Mouse (Mus musculus) forebrain, embryonic 13.5 days (tissue): Measurements from ENCODE around the gene Ifrd2. TPM values are rescaled to one million over a fixed set of nuclear protein-coding genes. Genes with fewer than 3 reads are reported as not detected.
"Not testable (repeated sequence)": the region's sequence is repeated elsewhere in the genome, so short reads cannot be mapped to it uniquely, and the experiment has no call there.

ENCODE experiments used
- ATAC-seq: fragments of 200-750 bp; cut with Nextera tagmentation; 2 replicates; pipeline ENCODE4 v1.8.0; 2017
- H3K27ac ChIP-seq: fragments of 300-500 bp; sonication (generic); 2 replicates; pipeline ENCODE4 v1.5.1; 2015; ENCODE audit warnings: inconsistent platforms, mild to moderate bottlenecking, moderate library complexity
- H3K27me3 ChIP-seq: fragments of 300-500 bp; sonication (generic); 2 replicates; pipeline ENCODE4 v1.6.1; 2015; ENCODE audit warnings: mild to moderate bottlenecking, inconsistent platforms
- H3K36me3 ChIP-seq: fragments of 300-500 bp; sonication (generic); 2 replicates; pipeline ENCODE4 v1.6.1; 2015; ENCODE audit warnings: mild to moderate bottlenecking, inconsistent platforms; ENCODE audit not compliant: poor library complexity, severe bottlenecking
- H3K4me1 ChIP-seq: fragments of 300-500 bp; sonication (generic); 2 replicates; pipeline ENCODE4 v1.6.1; 2015; ENCODE audit warnings: inconsistent platforms
- H3K4me2 ChIP-seq: fragments of 300-500 bp; sonication (generic); 2 replicates; pipeline ENCODE4 v1.6.1; 2015; ENCODE audit warnings: inconsistent platforms, mild to moderate bottlenecking, moderate library complexity
- H3K4me3 ChIP-seq: fragments of 300-500 bp; sonication (generic); 2 replicates; pipeline ENCODE4 v1.5.1; 2015; ENCODE audit warnings: mild to moderate bottlenecking, inconsistent platforms
- H3K9ac ChIP-seq: fragments of 300-500 bp; sonication (generic); 2 replicates; pipeline ENCODE4 v1.6.1; 2015; ENCODE audit warnings: mild to moderate bottlenecking, inconsistent platforms
- H3K9me3 ChIP-seq: fragments of 300-500 bp; sonication (generic); replicated peaks from 2 replicates; pipeline ENCODE4 v1.6.1; 2016; ENCODE audit warnings: inconsistent platforms
- WGBS: fragments of 180-500 bp; shearing (Covaris S2); methylation state at CpG from one replicate; pipeline ENCODE4 v1.1.7; 2015; 5-methylcytosine and 5-hydroxymethylcytosine counted together
- polyA plus RNA-seq: library from polyadenylated mRNA; unstranded; fragments of >200 nt; fragmentation: Nextera tagmentation; extraction: Ambion mirVana; gene quantifications from 2 replicates; pipeline ENCODE4 v1.2.1, GENCODE M21; 2015

Ifrd2 gene
- polyA plus RNA-seq, 1 experiment from 2014 or later, result 15.4 TPM

- WGBS, result 4% methylated on average over 36 of the region's 37 CpGs
- Histone ChIP-seq H3K9ac (peak overlapping the region; percentile 90), H3K4me2 (peak overlapping the region; percentile 75), H3K4me1 (peaks cover 54% of the 10 kb centered on the region), H3K4me3 (peak overlapping the region; percentile 74), H3K27me3 (peaks cover 44% of the 10 kb centered on the region), H3K36me3 (peaks cover 19% of the 10 kb centered on the region), H3K9me3 (no peaks in the 10 kb centered on the region), H3K27ac (peak overlapping the region; percentile 83)
- peak; percentile 77 for ATAC-seq
These were observed 33.7 kb upstream of the Ifrd2 start for GRCm38 (mm10) chr9:107553541-107554318.

GRCm38 (mm10) chr9:107554319-107554825, 33.1 kb upstream of the Ifrd2 start:
- WGBS, result 0% methylated on average over 53 of the region's 53 CpGs
- H3K27me3 ChIP-seq, result peaks cover 38% of the 10 kb centered on the region
- peak overlapping the region; percentile 74 for H3K4me3 ChIP-seq
- H3K4me1 ChIP-seq, result peaks cover 54% of the 10 kb centered on the region
- peak overlapping the region; percentile 83 for H3K27ac ChIP-seq
- peak overlapping the region; percentile 90 for H3K9ac ChIP-seq
- peaks cover 25% of the 10 kb centered on the region for H3K36me3 ChIP-seq
- H3K4me2 ChIP-seq, result peak overlapping the region; percentile 75
- no peaks in the 10 kb centered on the region for H3K9me3 ChIP-seq
- peak; percentile 94 for ATAC-seq

GRCm38 (mm10) chr9:107555031-107555457, 32.4 kb upstream of the Ifrd2 start:
- Histone ChIP-seq H3K4me3 (peak overlapping the region; percentile 74), H3K4me1 (peaks cover 54% of the 10 kb centered on the region), H3K9me3 (no peaks in the 10 kb centered on the region), H3K27ac (peak overlapping the region; percentile 83), H3K27me3 (peaks cover 31% of the 10 kb centered on the region), H3K9ac (peak overlapping the region; percentile 90), H3K36me3 (peaks cover 32% of the 10 kb centered on the region), H3K4me2 (peak overlapping the region; percentile 75)
- under 1% methylated on average over 23 of the region's 23 CpGs for WGBS
- ATAC-seq, result peak; percentile 34; the same call in 1 of the 2 replicates

- peaks cover 52% of the 10 kb centered on the region for H3K4me1 ChIP-seq
- peaks cover 25% of the 10 kb centered on the region for H3K27me3 ChIP-seq
- no peak for ATAC-seq
- H3K4me2 ChIP-seq, result peak overlapping the region; percentile 75
- peak overlapping the region; percentile 90 for H3K9ac ChIP-seq
- H3K36me3 ChIP-seq, result peaks cover 38% of the 10 kb centered on the region
- H3K27ac ChIP-seq, result no peak overlapping the region
- H3K4me3 ChIP-seq, result peak overlapping the region; percentile 74
- WGBS, result 48% methylated on average over 2 of the region's 2 CpGs
- no peaks in the 10 kb centered on the region for H3K9me3 ChIP-seq
These were observed 31.7 kb upstream of the Ifrd2 start for GRCm38 (mm10) chr9:107555701-107556100.

GRCm38 (mm10) chr9:107556346-107556745, 31.1 kb upstream of the Ifrd2 start:
- no peak overlapping the region for H3K27ac ChIP-seq
- H3K9me3 ChIP-seq, result no peaks in the 10 kb centered on the region
- WGBS, result 82% methylated on average over 3 of the region's 3 CpGs
- H3K27me3 ChIP-seq, result peaks cover 18% of the 10 kb centered on the region
- peak overlapping the region; percentile 75 for H3K4me2 ChIP-seq
- peak overlapping the region; percentile 26; the same call in 1 of the 2 replicates for H3K9ac ChIP-seq
- H3K4me3 ChIP-seq, result peak overlapping the region; percentile 74
- H3K4me1 ChIP-seq, result peaks cover 46% of the 10 kb centered on the region
- no peak for ATAC-seq
- H3K36me3 ChIP-seq, result peaks cover 45% of the 10 kb centered on the region

- peaks cover 62% of the 10 kb centered on the region for H3K36me3 ChIP-seq
- WGBS, result under 1% methylated on average over 38 of the region's 46 CpGs
These were observed 24.3 kb upstream of the Ifrd2 start, which contains the start of gene Tusc2 for GRCm38 (mm10) chr9:107563029-107563581. Gene Tusc2 (plus strand): TSS chr9:107563255.

GRCm38 (mm10) chr9:107565556-107565955, 21.9 kb upstream of the Ifrd2 start:
- peaks cover 42% of the 10 kb centered on the region for H3K36me3 ChIP-seq
- not testable (repeated sequence) for H3K4me3 ChIP-seq, H3K4me2 ChIP-seq, H3K27me3 ChIP-seq, H3K27ac ChIP-seq, ATAC-seq, H3K9me3 ChIP-seq, H3K9ac ChIP-seq
- 50% methylated on average over 5 of the region's 5 CpGs for WGBS
- peaks cover 54% of the 10 kb centered on the region for H3K4me1 ChIP-seq

More at GRCm38 (mm10) chr9:107563029-107563581, 24.3 kb upstream of the Ifrd2 start, which contains the start of gene Tusc2:
- peaks cover 40% of the 10 kb centered on the region for H3K4me1 ChIP-seq
- H3K27ac ChIP-seq, result peak within 1 kb of the TSS; percentile 51; the same call in 1 of the 2 replicates
- ATAC-seq, result peak; percentile 97
- no peaks in the 10 kb centered on the region for H3K27me3 ChIP-seq
- peak within 1 kb of the TSS; percentile 90 for H3K4me2 ChIP-seq
- H3K9ac ChIP-seq, result peak within 1 kb of the TSS; percentile 95
- H3K4me3 ChIP-seq, result peak within 1 kb of the TSS; percentile 95
- H3K9me3 ChIP-seq, result no peaks in the 10 kb centered on the region

- Histone ChIP-seq H3K4me1 (peaks cover 60% of the 10 kb centered on the region), H3K27ac (peak overlapping the region; percentile 54; the same call in 1 of the 2 replicates), H3K4me3 (peak overlapping the region; percentile 1; the same call in 1 of the 2 replicates), H3K4me2 (0 out of 2 replicates have a peak overlapping the region, but pooled peaks have one; percentile 10), H3K27me3 (no peaks in the 10 kb centered on the region), H3K9me3 (no peaks in the 10 kb centered on the region), H3K9ac (no peak overlapping the region), H3K36me3 (peaks cover 42% of the 10 kb centered on the region)
- 55% methylated on average over 15 of the region's 15 CpGs for WGBS
- ATAC-seq, result no peak
These were observed 21.3 kb upstream of the Ifrd2 start for GRCm38 (mm10) chr9:107566041-107566709.

GRCm38 (mm10) chr9:107566855-107567254, 20.6 kb upstream of the Ifrd2 start:
- no peak for ATAC-seq
- H3K27ac ChIP-seq, result peak overlapping the region; percentile 25; the same call in 1 of the 2 replicates
- 56% methylated on average over 3 of the region's 3 CpGs for WGBS
- no peak overlapping the region for H3K4me2 ChIP-seq
- H3K9ac ChIP-seq, result no peak overlapping the region
- H3K36me3 ChIP-seq, result peaks cover 42% of the 10 kb centered on the region
- H3K9me3 ChIP-seq, result no peaks in the 10 kb centered on the region
- H3K4me1 ChIP-seq, result peaks cover 66% of the 10 kb centered on the region
- no peaks in the 10 kb centered on the region for H3K27me3 ChIP-seq
- H3K4me3 ChIP-seq, result no peak overlapping the region

GRCm38 (mm10) chr9:107567702-107568319, 19.6 kb upstream of the Ifrd2 start, which contains the start of gene Hyal2:
Gene Hyal2 (plus strand): TSS chr9:107567945.
- Histone ChIP-seq H3K27me3 (no peaks in the 10 kb centered on the region), H3K9me3 (no peaks in the 10 kb centered on the region), H3K9ac (peak within 1 kb of the TSS; percentile 89), H3K4me3 (peak within 1 kb of the TSS; percentile 79), H3K4me2 (peak within 1 kb of the TSS; percentile 95), H3K4me1 (peaks cover 68% of the 10 kb centered on the region), H3K27ac (peak within 1 kb of the TSS; percentile 87), H3K36me3 (peaks cover 47% of the 10 kb centered on the region)
- WGBS, result 3% methylated on average over 18 of the region's 18 CpGs
- no peak for ATAC-seq
